Mouse (Mus musculus) kidney, embryonic 15.5 days (tissue): ENCODE data around the gene 4933414I15Rik. TPM values are rescaled to one million over a fixed set of nuclear protein-coding genes. Genes with fewer than 3 reads are reported as not detected.

Source experiments
- ATAC-seq: fragments of 200-750 bp; cut with Nextera tagmentation; replicated peaks from 2 replicates; pipeline ENCODE4 v1.8.0; 2017; ENCODE audit warnings: moderate TSS enrichment; ENCODE audit not compliant: low FRiP score
- H3K27ac ChIP-seq: fragments of 300-500 bp; sonication (generic); 2 replicates; pipeline ENCODE4 v1.5.1; 2015; ENCODE audit warnings: mild to moderate bottlenecking, inconsistent platforms
- H3K27me3 ChIP-seq: fragments of 300-500 bp; sonication (generic); 2 replicates; pipeline ENCODE4 v1.6.1; 2015; ENCODE audit warnings: inconsistent platforms
- H3K36me3 ChIP-seq: fragments of 300-500 bp; sonication (generic); 2 replicates; pipeline ENCODE4 v1.6.1; 2015; ENCODE audit warnings: inconsistent platforms
- H3K4me1 ChIP-seq: fragments of 300-500 bp; sonication (generic); 2 replicates; pipeline ENCODE4 v1.6.1; 2015; ENCODE audit warnings: inconsistent platforms
- H3K4me2 ChIP-seq: fragments of 300-500 bp; sonication (generic); 2 replicates; pipeline ENCODE4 v1.6.1; 2015; ENCODE audit warnings: moderate library complexity, mild to moderate bottlenecking, inconsistent platforms
- H3K4me3 ChIP-seq: fragments of 300-500 bp; sonication (generic); replicated peaks from 2 replicates; pipeline ENCODE4 v1.5.1; 2015; ENCODE audit warnings: mild to moderate bottlenecking, inconsistent platforms
- H3K9ac ChIP-seq: fragments of 300-500 bp; sonication (generic); 2 replicates; pipeline ENCODE4 v1.6.1; 2015; ENCODE audit warnings: mild to moderate bottlenecking, inconsistent platforms
- H3K9me3 ChIP-seq: fragments of 300-500 bp; sonication (generic); replicated peaks from 2 replicates; pipeline ENCODE4 v1.6.1; 2016; ENCODE audit warnings: inconsistent platforms
- WGBS: fragments of 180-500 bp; shearing (Covaris S2); methylation state at CpG from one replicate; pipeline ENCODE4 v1.1.7; 2015; ENCODE audit warnings: mixed read lengths; 5-methylcytosine and 5-hydroxymethylcytosine counted together
- polyA plus RNA-seq: library from polyadenylated mRNA; unstranded; fragments of >200 nt; fragmentation: Nextera tagmentation; extraction: Ambion mirVana; gene quantifications from 2 replicates; pipeline ENCODE4 v1.2.1, GENCODE M21; 2015

The 4933414I15Rik gene
- polyA plus RNA-seq = not detected in 2 replicates

DNA sequence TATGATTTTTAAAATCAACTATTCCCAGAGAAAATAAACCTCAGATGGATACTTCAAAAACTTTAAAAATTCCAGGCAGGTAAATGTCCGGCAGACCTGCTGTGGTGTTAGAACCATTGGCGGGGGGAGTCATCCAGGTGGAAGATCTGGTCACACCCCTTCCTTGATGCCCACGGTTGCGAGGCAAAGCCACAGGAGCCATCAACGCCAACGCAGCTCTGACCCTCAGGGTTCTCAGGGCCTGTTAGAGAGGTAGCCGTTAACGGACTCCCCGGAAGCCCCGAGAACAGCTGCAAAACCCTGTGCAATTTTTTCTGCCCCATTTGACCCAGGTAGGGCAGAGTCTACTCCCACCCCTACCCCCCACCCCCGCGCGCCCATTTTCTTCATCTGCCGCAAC is at the start of gene 4933414I15Rik:
Gene 4933414I15Rik (minus strand): TSS at position 260 of the 400 bp plus-strand sequence.
- Histone ChIP-seq H3K4me2 (0 out of 2 replicates have a peak within 1 kb of the TSS, but pooled peaks have one; percentile 9), H3K36me3 (no peaks in the 10 kb centered on the region), H3K4me3 (no peak within 1 kb of the TSS), H3K9me3 (no peaks in the 10 kb centered on the region), H3K27ac (no peak within 1 kb of the TSS), H3K27me3 (no peaks in the 10 kb centered on the region), H3K4me1 (no peaks in the 10 kb centered on the region), H3K9ac (no peak within 1 kb of the TSS)
- 71% methylated on average over 14 of the region's 14 CpGs for WGBS
- ATAC-seq = no peak

DNA sequence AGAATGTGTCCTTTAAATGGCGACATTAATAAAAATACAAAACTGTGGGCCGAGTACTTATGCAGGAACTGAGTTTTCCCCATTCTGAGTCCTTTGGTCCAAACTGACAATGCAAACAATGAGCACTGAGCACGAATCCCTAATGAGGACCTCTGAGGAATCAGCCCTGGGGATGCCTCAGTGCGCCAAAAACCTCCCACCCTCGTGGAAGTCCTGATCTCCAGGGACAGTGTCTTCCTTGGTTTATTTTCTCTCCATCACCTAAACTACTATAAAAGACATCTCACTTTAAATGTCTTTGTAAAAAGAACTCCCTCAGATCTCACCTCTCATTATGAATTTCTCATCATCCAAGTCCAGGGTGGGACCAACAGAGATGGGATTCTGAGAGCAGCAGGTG is 38.1 kb upstream of the 4933414I15Rik start, which contains the start of gene Olfr1377:
Gene Olfr1377 (plus strand): TSS at position 301 of the 400 bp plus-strand sequence.
- Histone ChIP-seq H3K4me1 (no peaks in the 10 kb centered on the region), H3K27ac (no peak within 1 kb of the TSS), H3K9me3 (no peaks in the 10 kb centered on the region), H3K36me3 (no peaks in the 10 kb centered on the region), H3K9ac (no peak within 1 kb of the TSS), H3K4me3 (no peak within 1 kb of the TSS), H3K4me2 (no peak within 1 kb of the TSS), H3K27me3 (no peaks in the 10 kb centered on the region)
- no peak for ATAC-seq
- WGBS = 71% methylated on average over 5 of the region's 5 CpGs

DNA sequence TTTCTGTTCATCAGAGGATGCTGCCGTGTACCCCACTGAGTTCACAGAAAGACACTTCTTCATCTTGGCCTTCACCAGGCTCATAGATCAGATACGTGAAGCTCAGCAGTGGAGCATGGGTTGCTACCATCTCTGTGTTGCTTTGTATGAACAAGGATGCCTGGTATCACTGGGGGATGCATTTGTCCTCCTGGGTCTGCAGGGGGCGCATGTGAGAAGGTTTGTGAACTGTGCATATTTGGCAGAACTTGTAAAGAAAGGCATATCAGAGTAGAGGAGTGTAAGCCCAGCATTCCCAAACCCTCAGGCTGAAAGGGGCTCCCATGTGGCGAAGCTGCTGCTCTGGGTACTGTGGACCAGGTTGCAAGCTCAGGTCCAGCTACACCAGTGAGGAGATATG is 33.7 kb upstream of the 4933414I15Rik start:
- Histone ChIP-seq H3K4me3 (no peak overlapping the region), H3K4me2 (no peak overlapping the region), H3K9ac (no peak overlapping the region), H3K4me1 (no peaks in the 10 kb centered on the region), H3K9me3 (no peaks in the 10 kb centered on the region), H3K27me3 (no peaks in the 10 kb centered on the region), H3K27ac (no peak overlapping the region), H3K36me3 (no peaks in the 10 kb centered on the region)
- ATAC-seq = no peak
- WGBS = 75% methylated on average over 4 of the region's 4 CpGs

DNA sequence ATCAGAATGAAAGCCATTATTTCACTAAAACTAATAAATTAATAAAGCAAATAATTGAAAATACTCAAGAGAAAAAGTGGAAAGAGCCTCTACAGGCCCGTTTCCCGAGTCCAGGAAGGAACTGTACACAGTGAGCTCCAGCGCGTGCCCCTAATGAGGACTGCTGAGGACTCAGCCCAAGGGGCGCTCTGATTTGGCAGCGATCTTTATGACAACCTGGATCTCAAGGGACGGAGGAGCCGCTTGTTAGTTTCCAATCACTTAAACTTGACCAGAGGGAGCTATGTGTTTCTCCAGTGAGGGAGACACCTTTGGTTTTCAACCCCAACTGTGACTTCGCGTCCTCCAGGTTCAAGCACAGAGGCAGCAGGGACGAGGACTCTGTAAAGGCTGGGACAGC is 22.7 kb upstream of the 4933414I15Rik start, which contains the start of gene Olfr1378:
Gene Olfr1378 (plus strand): TSS at position 301 of the 400 bp plus-strand sequence.
- H3K4me2 ChIP-seq = no peak within 1 kb of the TSS
- no peak within 1 kb of the TSS for H3K27ac ChIP-seq
- no peaks in the 10 kb centered on the region for H3K4me1 ChIP-seq
- 89% methylated on average over 11 of the region's 11 CpGs for WGBS
- no peak within 1 kb of the TSS for H3K4me3 ChIP-seq
- no peaks in the 10 kb centered on the region for H3K36me3 ChIP-seq
- ATAC-seq = no peak
- no peaks in the 10 kb centered on the region for H3K27me3 ChIP-seq
- no peaks in the 10 kb centered on the region for H3K9me3 ChIP-seq
- H3K9ac ChIP-seq = no peak within 1 kb of the TSS

DNA sequence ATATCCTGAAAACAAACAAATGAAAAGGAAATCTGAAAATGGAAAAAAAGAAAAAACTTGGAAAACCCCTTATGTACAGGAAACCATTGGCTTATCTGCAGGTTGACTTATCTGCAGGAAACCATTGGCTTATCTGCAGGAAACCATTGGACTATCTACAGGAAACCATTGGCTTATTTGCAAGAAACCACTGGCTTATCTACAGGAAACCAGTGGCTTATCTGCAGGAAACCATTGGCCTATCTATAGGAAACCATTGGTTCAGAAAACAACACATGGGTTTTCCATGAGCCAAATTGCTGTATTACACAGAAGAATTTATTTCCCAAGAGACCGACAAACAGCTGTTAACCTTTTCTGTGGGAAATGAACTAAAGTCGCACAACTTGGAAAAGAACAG is 21.3 kb upstream of the 4933414I15Rik start:
- H3K4me3 ChIP-seq = no peak overlapping the region
- no peaks in the 10 kb centered on the region for H3K36me3 ChIP-seq
- no peaks in the 10 kb centered on the region for H3K27me3 ChIP-seq
- H3K27ac ChIP-seq = no peak overlapping the region
- H3K9me3 ChIP-seq = no peaks in the 10 kb centered on the region
- H3K4me1 ChIP-seq = no peaks in the 10 kb centered on the region
- H3K9ac ChIP-seq = no peak overlapping the region
- no peak for ATAC-seq
- 66% methylated on average over 2 of the region's 2 CpGs for WGBS
- H3K4me2 ChIP-seq = no peak overlapping the region

DNA sequence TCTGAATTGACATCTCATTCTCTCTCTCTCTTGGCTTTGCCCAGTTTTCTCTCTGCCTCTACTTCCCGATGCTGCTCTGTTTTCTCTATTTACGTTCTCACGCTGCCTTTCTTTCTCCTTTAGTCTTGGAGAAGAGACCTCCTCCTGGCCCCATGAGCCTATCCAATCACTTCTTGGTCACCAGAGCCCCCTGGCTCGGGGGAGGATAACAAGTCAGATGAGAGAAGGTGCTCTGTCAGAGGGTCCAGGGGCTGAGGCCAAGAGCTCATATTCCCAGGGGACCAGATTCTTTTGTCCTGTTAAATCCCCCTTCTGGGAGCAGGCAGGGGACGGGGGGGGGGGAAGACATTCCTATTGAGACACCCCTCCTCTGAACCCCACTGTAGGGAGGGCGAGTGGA is 10.1 kb upstream of the 4933414I15Rik start, which contains the start of gene Prop1:
Gene Prop1 (minus strand): TSS at position 101 of the 400 bp plus-strand sequence.
- Histone ChIP-seq H3K4me1 (peaks cover 10% of the 10 kb centered on the region; the same call in 1 of the 2 replicates), H3K36me3 (no peaks in the 10 kb centered on the region), H3K4me2 (peak within 1 kb of the TSS; percentile 38), H3K9me3 (no peaks in the 10 kb centered on the region), H3K9ac (no peak within 1 kb of the TSS), H3K27ac (no peak within 1 kb of the TSS), H3K4me3 (no peak within 1 kb of the TSS), H3K27me3 (no peaks in the 10 kb centered on the region; the same call in 1 of the 2 replicates)
- 65% methylated on average over 6 of the region's 6 CpGs for WGBS
- no peak for ATAC-seq

DNA sequence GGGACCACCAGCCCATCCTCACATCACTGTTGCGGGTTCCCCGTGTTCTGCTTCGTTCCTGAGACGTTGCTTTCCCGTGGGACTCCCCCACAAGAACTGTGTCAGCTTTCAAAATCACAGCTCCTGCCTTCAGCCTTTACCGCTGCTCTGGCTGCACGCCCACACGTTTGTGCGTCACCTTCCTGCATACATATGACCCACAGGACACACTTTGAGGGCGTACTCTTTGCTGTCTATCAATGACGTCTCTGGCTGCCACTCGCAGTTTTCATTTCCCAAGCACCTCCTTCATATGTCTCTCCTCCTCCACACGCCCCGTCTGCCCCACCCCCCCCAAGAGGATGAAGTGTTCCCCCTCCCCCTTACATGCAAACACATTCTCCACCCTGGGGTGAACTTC is 8.7 kb upstream of the 4933414I15Rik start:
- Histone ChIP-seq H3K4me3 (no peak overlapping the region), H3K4me2 (peak overlapping the region; percentile 38), H3K9ac (no peak overlapping the region), H3K27ac (no peak overlapping the region), H3K4me1 (peaks cover 10% of the 10 kb centered on the region; the same call in 1 of the 2 replicates), H3K9me3 (no peaks in the 10 kb centered on the region), H3K36me3 (no peaks in the 10 kb centered on the region), H3K27me3 (no peaks in the 10 kb centered on the region; the same call in 1 of the 2 replicates)
- 30% methylated on average over 14 of the region's 14 CpGs for WGBS
- ATAC-seq = no peak

DNA sequence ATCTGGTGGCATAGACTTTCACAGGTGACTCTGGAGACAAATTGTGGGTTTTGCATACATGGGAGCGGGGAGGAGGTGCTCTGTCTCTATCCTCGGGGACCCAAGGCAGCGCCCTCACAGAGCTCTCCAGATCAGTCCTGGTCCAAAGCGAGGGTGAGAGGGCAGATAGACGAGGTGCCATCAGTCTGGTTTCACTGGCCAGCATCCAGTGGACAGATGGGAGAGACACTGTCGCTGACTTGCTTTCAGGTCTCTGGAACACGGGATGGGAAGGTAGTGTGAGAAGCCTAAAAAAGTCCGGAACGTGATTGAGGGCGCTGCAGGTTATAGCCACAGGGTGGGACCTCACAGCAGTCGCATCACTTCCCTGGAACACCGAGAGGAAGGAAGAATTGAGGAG is 1.2 kb downstream of the 4933414I15Rik start:
- Histone ChIP-seq H3K27ac (no peak overlapping the region), H3K4me2 (0 out of 2 replicates have a peak overlapping the region, but pooled peaks have one; percentile 9), H3K36me3 (no peaks in the 10 kb centered on the region), H3K9ac (no peak overlapping the region), H3K9me3 (no peaks in the 10 kb centered on the region), H3K4me3 (no peak overlapping the region), H3K4me1 (no peaks in the 10 kb centered on the region), H3K27me3 (no peaks in the 10 kb centered on the region)
- ATAC-seq = no peak
- 65% methylated on average over 12 of the region's 12 CpGs for WGBS

DNA sequence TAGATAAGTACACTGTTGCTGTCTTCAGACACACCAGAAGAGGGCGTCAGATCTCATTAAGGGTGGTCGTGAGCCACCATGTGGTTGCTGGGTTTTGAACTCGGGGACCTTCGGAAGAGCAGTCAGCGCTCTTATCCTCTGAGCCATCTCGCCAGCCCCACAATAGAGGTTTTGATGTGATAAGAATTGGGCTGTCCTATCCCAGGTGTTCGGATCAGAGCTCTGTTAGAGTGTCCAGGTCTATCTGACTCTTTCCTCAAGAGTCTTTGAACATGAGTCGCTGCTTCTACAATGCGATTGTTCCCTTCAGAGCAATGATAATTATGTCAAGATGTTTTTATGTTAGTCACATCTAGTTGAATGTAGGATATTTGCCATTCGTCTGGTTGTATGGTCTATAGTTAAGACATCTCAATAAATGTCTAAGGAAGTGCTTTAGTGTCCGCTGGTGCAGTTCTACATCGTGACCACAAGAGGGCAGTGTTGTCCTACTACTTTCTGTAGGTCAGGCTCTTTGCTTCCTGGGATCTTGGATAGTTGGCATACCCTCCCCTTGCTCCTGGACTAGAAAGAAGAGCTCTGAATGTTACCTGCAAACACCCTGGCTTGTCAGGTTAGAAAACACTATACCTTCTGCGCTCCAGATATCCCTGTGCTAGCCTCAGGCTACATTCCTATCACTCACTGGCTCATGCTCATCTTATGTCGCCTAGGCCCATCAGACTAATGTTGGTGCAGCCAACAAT is 3.8 kb downstream of the 4933414I15Rik start:
- no peaks in the 10 kb centered on the region for H3K27me3 ChIP-seq
- H3K4me2 ChIP-seq = no peak overlapping the region
- no peaks in the 10 kb centered on the region for H3K9me3 ChIP-seq
- WGBS = 37% methylated on average over 14 of the region's 14 CpGs
- H3K4me3 ChIP-seq = no peak overlapping the region
- no peaks in the 10 kb centered on the region for H3K4me1 ChIP-seq
- H3K9ac ChIP-seq = no peak overlapping the region
- no peak overlapping the region for H3K27ac ChIP-seq
- ATAC-seq = peak; percentile 67
- H3K36me3 ChIP-seq = no peaks in the 10 kb centered on the region

DNA sequence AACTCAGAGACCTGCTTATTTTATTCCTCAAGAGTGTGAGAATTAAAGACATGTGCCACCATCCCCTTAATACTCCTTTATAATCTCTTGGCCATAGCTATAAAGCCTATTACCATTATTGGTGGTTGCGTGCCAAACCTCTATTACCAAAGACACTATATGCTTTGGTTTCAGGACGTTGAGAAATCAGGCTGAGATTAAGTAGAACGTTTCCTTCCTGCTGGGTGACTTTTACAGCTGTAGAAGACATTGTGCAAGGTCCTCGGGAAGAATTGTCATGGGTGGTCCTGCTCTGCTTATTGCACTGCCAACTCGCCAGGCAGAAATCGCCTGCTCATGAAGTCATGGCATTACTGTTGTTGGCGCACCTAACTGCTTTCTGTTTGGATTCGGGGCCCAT is 5.1 kb downstream of the 4933414I15Rik start:
- Histone ChIP-seq H3K4me2 (no peak overlapping the region), H3K36me3 (no peaks in the 10 kb centered on the region), H3K27me3 (no peaks in the 10 kb centered on the region), H3K9ac (no peak overlapping the region), H3K4me1 (no peaks in the 10 kb centered on the region), H3K27ac (no peak overlapping the region), H3K9me3 (no peaks in the 10 kb centered on the region), H3K4me3 (no peak overlapping the region)
- ATAC-seq = no peak
- WGBS = 81% methylated on average over 8 of the region's 8 CpGs

DNA sequence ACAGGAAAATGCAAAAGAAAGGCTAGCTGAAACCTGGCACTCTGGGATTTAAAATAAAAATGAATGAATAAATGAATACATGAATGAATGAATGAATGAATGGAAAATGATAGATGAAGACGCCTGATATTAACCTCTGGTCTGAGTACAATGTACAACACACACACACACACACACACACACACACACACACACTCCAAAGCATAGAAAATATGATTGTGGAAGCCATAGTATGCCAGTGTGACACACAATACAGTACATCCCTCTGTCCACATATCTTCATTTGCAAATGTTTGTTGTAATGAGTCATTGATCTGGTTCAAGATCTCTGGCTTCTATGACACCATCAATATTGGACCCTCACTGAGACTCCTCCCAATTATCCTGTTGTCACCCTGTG is 11.5 kb downstream of the 4933414I15Rik start:
- Histone ChIP-seq H3K4me3 (peak overlapping the region; percentile 78; the same call in 1 of the 2 replicates), H3K36me3 (no peaks in the 10 kb centered on the region), H3K4me2 (peak overlapping the region; percentile 96), H3K9me3 (no peaks in the 10 kb centered on the region), H3K27me3 (no peaks in the 10 kb centered on the region), H3K4me1 (peaks cover 6% of the 10 kb centered on the region), H3K27ac (peak overlapping the region; percentile 37; the same call in 1 of the 2 replicates), H3K9ac (no peak overlapping the region)
- WGBS = 90% methylated on average over 1 of the region's 1 CpGs
- 0 out of 2 replicates have a peak, but pooled peaks have one; percentile 37 for ATAC-seq

DNA sequence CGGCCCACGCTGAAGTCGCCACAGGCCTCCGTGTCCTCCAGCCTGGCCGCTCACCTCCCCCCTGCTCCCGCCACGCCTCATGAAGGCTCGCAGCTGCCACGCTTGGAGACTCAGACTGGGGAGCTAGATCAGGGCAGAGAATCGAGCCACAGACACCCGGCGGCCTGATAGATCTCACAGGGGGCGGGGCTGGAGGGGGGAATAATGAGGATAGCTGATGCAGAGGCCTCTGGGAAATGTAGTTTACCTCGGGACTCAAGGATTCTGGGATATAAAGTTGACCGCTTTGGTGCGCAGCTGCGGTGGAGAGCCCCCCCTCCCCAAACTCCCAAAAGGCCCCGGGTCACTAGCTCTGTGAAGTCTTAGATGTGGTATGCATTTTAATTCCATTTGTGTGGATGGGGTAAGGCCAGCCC is 12.1 kb downstream of the 4933414I15Rik start, which contains the start of gene Zfp354b:
Gene Zfp354b (minus strand): TSS at position 183 of the 416 bp plus-strand sequence.
- peak; percentile 94 for ATAC-seq
- Histone ChIP-seq H3K4me2 (peak within 1 kb of the TSS; percentile 96), H3K27me3 (no peaks in the 10 kb centered on the region), H3K9me3 (no peaks in the 10 kb centered on the region), H3K4me1 (peaks cover 6% of the 10 kb centered on the region), H3K4me3 (peak within 1 kb of the TSS; percentile 78), H3K9ac (peak within 1 kb of the TSS; percentile 76), H3K36me3 (no peaks in the 10 kb centered on the region), H3K27ac (peak within 1 kb of the TSS; percentile 71)
- WGBS = 0% methylated on average over 18 of the region's 18 CpGs
